Mouse (Mus musculus): Measurements from ENCODE around the gene Fbxo28. TPM values are rescaled to one million over a fixed set of nuclear protein-coding genes. Genes with fewer than 3 reads are reported as not detected.

The Fbxo28 gene
- polyA plus RNA-seq (2014; fragmentation: Illumina TruSeq; extraction: RNeasy Lipid Tissue Mini Kit (QIAGEN cat#74804); ENCODE audit: low read depth, low replicate concordance) = 6.4 TPM

DNA sequence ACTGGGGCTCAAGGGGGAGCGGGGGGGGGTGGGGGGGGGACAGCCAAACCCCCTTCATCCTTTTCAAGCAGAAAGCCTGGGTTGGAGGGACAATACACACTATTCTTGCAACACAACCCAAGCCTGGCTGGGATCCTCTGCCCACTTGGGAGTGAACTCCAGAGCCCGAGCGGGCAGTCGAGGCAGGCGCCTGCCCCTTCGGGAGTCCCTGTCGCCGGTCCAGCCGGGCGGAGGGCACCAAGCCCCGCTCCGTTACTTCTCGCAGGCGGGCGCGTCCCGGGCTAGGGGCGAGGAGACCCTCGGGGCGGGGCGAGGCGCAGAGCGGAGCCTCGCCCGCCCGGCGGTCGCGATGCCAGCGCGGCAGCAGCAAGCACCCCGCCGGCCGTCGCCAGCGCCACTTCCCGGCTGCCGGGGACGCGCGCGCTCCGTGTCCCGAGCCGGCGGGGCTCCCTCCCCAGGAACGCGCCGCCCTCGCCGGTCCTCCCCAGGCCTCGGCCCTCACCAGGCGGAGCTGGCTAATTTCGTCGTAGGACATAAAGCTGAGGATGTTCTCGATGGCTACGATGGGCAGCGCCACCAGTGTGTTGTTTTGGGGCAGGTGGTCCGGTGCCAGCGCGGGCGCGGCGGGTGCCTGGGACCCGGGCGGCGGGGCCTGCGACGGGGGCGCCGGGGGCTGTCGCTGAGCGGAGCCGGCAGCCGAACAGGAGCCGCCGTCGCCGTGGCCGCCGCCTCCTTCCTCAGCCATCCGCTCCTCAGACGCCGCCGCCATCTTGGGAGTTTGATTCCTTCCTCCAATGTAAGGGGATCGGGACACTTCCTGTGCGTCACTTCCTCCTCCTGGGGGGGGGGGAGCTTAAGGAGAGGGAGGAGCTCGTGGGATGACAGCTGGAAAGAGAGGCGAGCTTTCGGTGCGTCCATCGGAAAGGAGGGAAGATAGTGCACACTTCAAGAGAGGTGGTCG, at the start of gene Fbxo28:
Gene Fbxo28 (minus strand): TSS at position 809 of the 961 bp plus-strand sequence.

DNA sequence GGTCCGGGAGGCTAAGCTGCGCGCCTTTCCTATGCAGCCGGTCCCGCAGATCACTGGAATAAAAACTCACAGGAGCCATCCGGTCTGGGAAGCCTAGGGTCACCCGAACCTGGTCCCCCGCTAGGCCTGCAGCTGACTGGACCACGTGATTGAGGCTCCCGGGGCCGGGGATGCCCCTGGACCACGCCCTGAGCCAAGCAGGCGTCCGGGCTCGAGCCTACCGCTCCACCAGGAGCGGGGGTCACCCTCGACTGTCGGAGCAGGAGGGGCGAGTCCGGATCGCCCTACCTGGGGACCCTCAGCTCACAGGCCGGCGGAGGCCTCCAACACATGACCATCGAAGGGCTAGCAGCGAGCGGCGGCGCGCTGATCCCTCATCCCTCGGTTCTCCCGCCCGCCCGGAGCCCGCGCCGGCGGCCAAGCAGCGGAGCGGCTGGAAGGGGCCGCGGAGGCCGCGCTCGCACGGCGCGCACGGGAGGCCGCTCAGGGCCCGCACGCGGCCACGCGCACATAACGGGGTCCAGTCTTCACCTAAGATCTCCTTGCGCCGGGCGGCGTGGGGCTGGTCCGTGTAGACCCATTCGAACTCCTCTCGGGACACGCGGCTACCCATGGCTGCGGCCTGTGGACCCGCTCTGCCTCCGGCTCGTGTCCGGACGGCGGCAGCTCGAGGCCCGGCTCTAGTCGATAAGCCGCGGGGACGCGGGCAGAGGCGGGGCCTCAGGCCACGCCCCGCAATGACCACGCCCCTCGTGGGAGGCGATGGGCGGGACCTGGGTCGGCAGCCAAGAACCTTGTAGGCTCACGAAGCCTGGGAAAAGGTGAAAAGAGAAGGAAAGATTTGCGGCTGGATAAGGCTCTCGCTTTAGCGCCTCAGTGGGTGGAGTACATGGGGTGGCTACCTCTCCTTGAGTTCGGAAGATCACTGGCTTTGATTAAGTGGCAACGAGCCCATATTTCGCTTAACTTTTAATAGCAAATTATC, 59.0 kb downstream of the Fbxo28 start, which contains the start of gene Degs1:
Gene Degs1 (minus strand): TSS at position 714 of the 985 bp plus-strand sequence.

Other genes with a start within 250 kb of the Fbxo28 start
- gene Srp9, start 216.9 kb downstream of the Fbxo28 start, polyA plus RNA-seq (2014; fragmentation: Illumina TruSeq; extraction: RNeasy Lipid Tissue Mini Kit (QIAGEN cat#74804); ENCODE audit: low read depth, low replicate concordance) = 204 TPM
- not detected for gene Vmn1r1, start 177.1 kb downstream of the Fbxo28 start, polyA plus RNA-seq (2014; fragmentation: Illumina TruSeq; extraction: RNeasy Lipid Tissue Mini Kit (QIAGEN cat#74804); ENCODE audit: low read depth, low replicate concordance)
- 156 TPM for gene Degs1, start 58.8 kb downstream of the Fbxo28 start, polyA plus RNA-seq (2014; fragmentation: Illumina TruSeq; extraction: RNeasy Lipid Tissue Mini Kit (QIAGEN cat#74804); ENCODE audit: low read depth, low replicate concordance)
- 3.9 TPM for gene Trp53bp2, start 67.5 kb upstream of the Fbxo28 start, polyA plus RNA-seq (2014; fragmentation: Illumina TruSeq; extraction: RNeasy Lipid Tissue Mini Kit (QIAGEN cat#74804); ENCODE audit: low read depth, low replicate concordance)
- 29.1 TPM for gene Capn2, start 176.0 kb upstream of the Fbxo28 start, polyA plus RNA-seq (2014; fragmentation: Illumina TruSeq; extraction: RNeasy Lipid Tissue Mini Kit (QIAGEN cat#74804); ENCODE audit: low read depth, low replicate concordance)
- gene Capn8, start 223.4 kb upstream of the Fbxo28 start, polyA plus RNA-seq (2014; fragmentation: Illumina TruSeq; extraction: RNeasy Lipid Tissue Mini Kit (QIAGEN cat#74804); ENCODE audit: low read depth, low replicate concordance) = not detected